Mouse (Mus musculus) embryo, embryonic 10 days (tissue): Measurements from ENCODE around the gene Plekhg4.
A peak's percentile ranks its signal among the peaks of the same experiment; 100 is the strongest.

Source experiments
- DNase-seq: peaks from one replicate; pipeline ENCODE4 v3.0.0-alpha.2; 2015; ENCODE audit warnings: low spot score

The Plekhg4 gene

GRCm38 (mm10) chr8:105349096-105349771 lies 23.8 kb upstream of the Plekhg4 start:
- peak; percentile 45 for DNase-seq

- peak; percentile 41 for DNase-seq
Observed at GRCm38 (mm10) chr8:105350186-105350585, 22.9 kb upstream of the Plekhg4 start.

GRCm38 (mm10) chr8:105353583-105354135 lies 19.4 kb upstream of the Plekhg4 start:
- DNase-seq = no peak

- no peak for DNase-seq
Observed at GRCm38 (mm10) chr8:105354549-105354948, 18.5 kb upstream of the Plekhg4 start.

GRCm38 (mm10) chr8:105355179-105356024 lies 17.7 kb upstream of the Plekhg4 start:
- DNase-seq = peak; percentile 85

- DNase-seq = no peak
Observed at GRCm38 (mm10) chr8:105356681-105357080, 16.4 kb upstream of the Plekhg4 start.

- DNase-seq = no peak
Observed at GRCm38 (mm10) chr8:105359208-105359607, 13.9 kb upstream of the Plekhg4 start.

- DNase-seq = peak; percentile 76
Observed at GRCm38 (mm10) chr8:105359646-105360045, 13.4 kb upstream of the Plekhg4 start.

GRCm38 (mm10) chr8:105361751-105362702 lies 11.0 kb upstream of the Plekhg4 start:
- DNase-seq = no peak

GRCm38 (mm10) chr8:105367107-105367506 lies 6.0 kb upstream of the Plekhg4 start:
- peak; percentile 32 for DNase-seq

GRCm38 (mm10) chr8:105372473-105372872 lies 601 bp upstream of the Plekhg4 start:
- no peak for DNase-seq

GRCm38 (mm10) chr8:105374513-105374966 lies 1.5 kb downstream of the Plekhg4 start:
- peak; percentile 70 for DNase-seq

- DNase-seq = no peak
Observed at GRCm38 (mm10) chr8:105378673-105379072, 5.6 kb downstream of the Plekhg4 start.

GRCm38 (mm10) chr8:105380308-105380707 lies 7.2 kb downstream of the Plekhg4 start:
- DNase-seq = no peak

- no peak for DNase-seq
Observed at GRCm38 (mm10) chr8:105384070-105384469, 11.0 kb downstream of the Plekhg4 start.

- no peak for DNase-seq
Observed at GRCm38 (mm10) chr8:105387151-105387550, 14.1 kb downstream of the Plekhg4 start.

GRCm38 (mm10) chr8:105389096-105389495 lies 16.0 kb downstream of the Plekhg4 start:
- DNase-seq = no peak

GRCm38 (mm10) chr8:105393089-105393787 lies 20.2 kb downstream of the Plekhg4 start:
- DNase-seq = no peak

- DNase-seq = no peak
Observed at GRCm38 (mm10) chr8:105393915-105394314, 20.8 kb downstream of the Plekhg4 start.

GRCm38 (mm10) chr8:105397747-105398146 lies 24.7 kb downstream of the Plekhg4 start:
- peak; percentile 62 for DNase-seq

GRCm38 (mm10) chr8:105400016-105400415 lies 26.9 kb downstream of the Plekhg4 start:
- DNase-seq = no peak
